Mouse (Mus musculus) thymus, adult 2 months (tissue): ENCODE data around the gene Cipc.

Source experiments
- CTCF ChIP-seq: fragments of 200-500 bp; IDR thresholded peaks from 2 replicates; pipeline ENCODE4 v1.5.1; 2012; ENCODE audit warnings: mild to moderate bottlenecking, control low read depth, low read length, moderate library complexity, borderline replicate concordance; ENCODE audit not compliant: control insufficient read depth, poor library complexity, insufficient read depth; ENCODE audit errors: extremely low read depth
- POLR2A ChIP-seq: fragments of 200-500 bp; IDR thresholded peaks from 2 replicates; pipeline ENCODE4 v1.6.1; 2012; ENCODE audit warnings: mild to moderate bottlenecking, low read length, control low read depth, moderate library complexity; ENCODE audit not compliant: control insufficient read depth, poor library complexity, insufficient read depth; ENCODE audit errors: extremely low read depth

- TF ChIP-seq POLR2A (no peak), CTCF (no peak)
These were observed 28.9 kb downstream of the Cipc start for GRCm38 (mm10) chr12:86975761-86976160.
